Mouse (Mus musculus) small intestine, adult 2 months (tissue): ENCODE data around the gene Rab1b. TPM values are rescaled to one million over a fixed set of nuclear protein-coding genes. Genes with fewer than 3 reads are reported as not detected.

ENCODE experiments used
- H3K27ac ChIP-seq: fragments of 200-500 bp; 2 replicates; pipeline ENCODE4 v1.5.1; 2012; ENCODE audit warnings: low read depth, low read length, control low read depth, inconsistent platforms; ENCODE audit not compliant: insufficient read depth
- H3K27me3 ChIP-seq: fragments of 200-500 bp; 2 replicates; pipeline ENCODE4 v1.6.1; 2012; ENCODE audit warnings: mild to moderate bottlenecking, moderate library complexity, low read length, inconsistent platforms; ENCODE audit not compliant: control insufficient read depth, insufficient read depth
- H3K36me3 ChIP-seq: fragments of 200-500 bp; 2 replicates; pipeline ENCODE4 v1.6.1; 2012; ENCODE audit warnings: mild to moderate bottlenecking, low read length, control low read depth, inconsistent platforms; ENCODE audit not compliant: control insufficient read depth, insufficient read depth
- H3K4me1 ChIP-seq: fragments of 200-500 bp; 2 replicates; pipeline ENCODE4 v1.6.1; 2012; ENCODE audit warnings: low read length, inconsistent platforms, mixed read lengths; ENCODE audit not compliant: control insufficient read depth, insufficient read depth, insufficient read length
- H3K4me3 ChIP-seq: fragments of 200-500 bp; 2 replicates; pipeline ENCODE4 v1.5.1; 2012; ENCODE audit warnings: low read depth, mild to moderate bottlenecking, control low read depth, inconsistent platforms, low read length, moderate library complexity
- CTCF ChIP-seq: fragments of 200-500 bp; IDR thresholded peaks from 2 replicates; pipeline ENCODE4 v1.5.1; 2012; ENCODE audit warnings: low read depth, mild to moderate bottlenecking, control low read depth, inconsistent platforms, low read length, moderate library complexity, mixed read lengths; ENCODE audit not compliant: insufficient replicate concordance, insufficient read length; ENCODE audit errors: extremely low read depth
- POLR2A ChIP-seq: fragments of 200-500 bp; IDR thresholded peaks from 2 replicates; pipeline ENCODE4 v1.6.1; 2012; ENCODE audit warnings: low read depth, mild to moderate bottlenecking, control low read depth, inconsistent platforms, low read length, moderate library complexity
- WGBS: fragments of 180-500 bp; shearing (Covaris S2); methylation state at CpG from one replicate; pipeline ENCODE4 v1.1.7; 2018; 5-methylcytosine and 5-hydroxymethylcytosine counted together
- polyA plus RNA-seq: library from polyadenylated mRNA; depleted of rRNA; stranded (reverse); fragments of >200 nt; gene quantifications from 2 replicates; pipeline ENCODE4 v1.2.3, GENCODE M21; 2012

The Rab1b gene
- polyA plus RNA-seq, 1 experiment, result 243 TPM

DNA sequence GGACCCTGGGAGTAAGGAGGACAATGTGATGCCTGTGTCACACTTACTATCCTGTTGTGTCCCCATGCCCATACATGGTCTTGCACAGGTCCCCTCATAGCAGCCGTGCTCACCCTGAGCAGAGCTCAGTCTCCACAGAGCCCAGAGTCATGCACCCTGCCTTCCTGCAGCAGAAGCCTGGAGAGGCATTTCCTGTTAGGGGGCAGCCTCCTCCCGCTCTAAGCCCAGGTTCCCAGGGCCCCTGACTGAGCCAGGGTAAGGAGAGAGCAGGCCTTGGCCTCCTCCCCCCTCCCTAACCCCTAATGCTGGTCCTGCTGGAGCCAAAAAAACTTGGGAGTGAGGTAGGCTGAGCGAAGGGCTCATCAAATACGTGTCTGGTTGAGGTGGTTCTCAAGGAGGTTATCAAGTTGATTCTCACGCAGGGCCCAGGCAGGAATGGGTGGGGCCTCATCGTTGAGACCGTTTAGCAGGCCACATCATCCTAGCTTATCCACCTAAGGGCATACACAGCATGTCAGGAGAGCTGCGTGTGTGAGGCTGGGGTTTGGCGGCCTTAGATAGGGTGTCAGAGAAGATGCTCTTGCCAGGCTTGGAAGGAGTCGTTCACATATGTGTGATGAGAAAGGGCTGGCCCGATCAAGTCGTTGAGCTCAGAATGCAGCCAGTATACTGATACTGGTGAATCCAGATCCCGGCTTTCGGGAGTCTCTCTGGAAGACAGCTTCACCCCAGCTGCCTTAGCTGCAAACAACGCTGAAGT lies 39.7 kb downstream of the Rab1b start:
- Histone ChIP-seq H3K4me3 (no peak overlapping the region), H3K4me1 (peaks cover 14% of the 10 kb centered on the region), H3K27ac (peak overlapping the region; percentile 35), H3K27me3 (peaks cover 27% of the 10 kb centered on the region), H3K36me3 (no peaks in the 10 kb centered on the region)
- TF ChIP-seq POLR2A, result no peak
- 13% methylated on average over 15 of the region's 15 CpGs for WGBS

DNA sequence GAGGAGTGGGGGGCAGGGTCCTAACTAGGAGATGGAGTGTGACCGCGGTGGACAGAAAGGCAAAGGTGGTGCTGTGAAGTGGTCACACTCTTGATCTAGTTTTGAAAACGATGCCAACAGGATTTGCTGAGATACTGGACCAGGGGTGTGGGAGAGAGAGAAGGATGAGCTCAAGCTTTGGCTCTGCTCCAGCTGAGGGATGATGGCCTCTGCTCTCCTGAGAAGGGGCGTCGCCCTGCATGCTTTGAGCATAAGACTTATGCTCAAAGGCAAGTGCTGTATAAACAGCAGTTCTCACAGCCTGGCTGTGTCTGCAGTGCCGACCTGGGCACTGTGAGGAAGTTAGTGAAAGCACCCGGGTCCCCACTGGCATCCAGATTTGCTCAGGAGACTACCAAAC lies 41.8 kb downstream of the Rab1b start:
- H3K36me3 ChIP-seq, result no peaks in the 10 kb centered on the region
- no peak for TF ChIP-seq POLR2A
- peaks cover 14% of the 10 kb centered on the region for H3K4me1 ChIP-seq
- no peak overlapping the region for H3K27ac ChIP-seq
- peaks cover 23% of the 10 kb centered on the region for H3K27me3 ChIP-seq
- H3K4me3 ChIP-seq, result no peak overlapping the region
- WGBS, result 36% methylated on average over 7 of the region's 7 CpGs

DNA sequence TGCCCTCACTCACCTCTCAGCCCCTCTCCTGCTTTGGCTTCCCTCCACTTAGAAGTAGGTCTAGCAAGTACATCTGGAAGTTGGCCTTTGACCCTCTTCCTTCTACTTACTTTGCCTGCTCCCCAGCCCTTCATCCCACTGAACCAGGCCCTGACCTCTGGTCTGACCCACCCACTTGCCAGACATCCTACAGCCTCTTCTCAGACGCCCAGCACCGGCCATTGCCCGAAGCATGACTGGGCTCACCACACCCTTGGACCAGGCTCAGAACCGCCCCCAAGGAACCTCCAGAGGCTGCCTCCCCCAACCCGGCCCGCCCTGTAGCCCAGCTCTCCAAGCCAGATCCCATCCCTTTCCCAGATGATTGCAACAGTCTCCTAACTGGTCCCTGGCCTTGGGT lies 44.4 kb downstream of the Rab1b start:
- Histone ChIP-seq H3K27ac (no peak overlapping the region), H3K4me1 (peaks cover 3% of the 10 kb centered on the region; the same call in 1 of the 2 replicates), H3K4me3 (no peak overlapping the region), H3K27me3 (peaks cover 6% of the 10 kb centered on the region; the same call in 1 of the 2 replicates), H3K36me3 (no peaks in the 10 kb centered on the region)
- TF ChIP-seq CTCF (no peak), POLR2A (no peak)
- 53% methylated on average over 6 of the region's 6 CpGs for whole genome bisulfite sequencing

DNA sequence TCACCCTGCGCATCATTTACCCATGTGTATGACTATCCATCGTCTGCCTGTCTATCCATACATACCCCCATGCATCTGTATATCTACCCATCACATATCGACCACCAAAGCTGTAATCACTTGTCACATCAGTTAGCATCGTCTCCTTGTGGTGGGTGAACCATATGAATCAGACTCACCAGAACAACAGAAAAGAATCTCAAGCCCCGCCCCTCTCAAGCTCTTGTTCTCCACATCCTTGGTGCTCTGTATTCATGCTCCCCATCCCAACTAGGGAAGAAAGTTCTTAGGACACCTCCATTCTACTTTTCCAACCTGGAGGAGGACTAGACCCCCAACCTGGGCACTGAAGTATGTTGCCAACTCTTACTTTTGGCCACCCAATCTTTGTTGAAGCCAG lies 44.8 kb downstream of the Rab1b start:
- H3K4me1 ChIP-seq, result no peaks in the 10 kb centered on the region; the same call in 1 of the 2 replicates
- TF ChIP-seq POLR2A (no peak), CTCF (no peak)
- H3K36me3 ChIP-seq, result no peaks in the 10 kb centered on the region
- H3K27ac ChIP-seq, result no peak overlapping the region
- peaks cover 2% of the 10 kb centered on the region; the same call in 1 of the 2 replicates for H3K27me3 ChIP-seq
- no peak overlapping the region for H3K4me3 ChIP-seq
- WGBS, result 77% methylated on average over 5 of the region's 5 CpGs

DNA sequence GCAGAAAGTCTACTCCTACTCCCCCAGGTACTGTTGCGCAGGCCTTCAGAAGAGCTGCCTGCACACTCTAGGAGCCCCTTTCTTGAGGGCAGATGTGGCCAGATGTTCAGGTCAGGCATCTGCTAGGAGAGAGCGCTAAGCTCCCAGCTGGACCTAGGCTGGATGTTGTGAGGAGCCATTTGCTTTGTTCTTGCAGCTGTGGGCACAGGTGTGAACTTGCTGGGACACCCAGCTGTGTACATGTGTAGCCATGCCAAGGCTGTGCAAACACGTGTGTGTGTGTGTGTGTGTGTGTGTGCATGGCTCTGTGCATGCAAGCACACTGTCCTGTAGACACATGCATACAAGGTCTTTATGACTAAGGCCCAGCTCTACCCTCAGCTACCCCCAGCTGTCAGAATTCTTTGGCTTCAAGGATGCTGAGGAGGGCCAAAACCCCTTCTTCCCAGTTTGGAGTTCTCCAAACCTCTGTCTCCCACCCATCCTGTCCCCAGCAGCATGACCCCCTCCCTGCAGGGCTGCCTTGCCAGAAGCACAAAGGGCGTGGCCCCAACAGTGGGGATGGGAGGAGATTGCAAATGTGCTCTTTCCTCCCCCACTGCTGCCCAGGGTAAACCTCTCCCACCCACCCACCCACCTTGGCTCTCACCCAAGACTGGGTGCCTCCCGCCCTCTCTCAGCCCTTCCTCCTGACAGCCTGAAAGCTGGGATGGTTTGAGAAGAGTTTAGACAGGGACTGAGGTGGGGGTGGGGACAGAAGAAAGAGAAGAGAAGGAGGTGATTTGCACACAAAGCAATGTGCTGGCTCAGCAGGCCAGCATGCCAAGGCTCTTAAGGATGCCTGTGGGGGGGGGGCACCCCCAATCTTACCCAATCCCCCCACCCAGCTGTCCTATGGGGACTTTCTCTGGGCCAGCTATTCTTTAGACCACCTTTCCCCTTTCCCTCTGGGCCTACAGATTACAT lies 46.2 kb downstream of the Rab1b start:
- TF ChIP-seq POLR2A (no peak), CTCF (no peak)
- Histone ChIP-seq H3K36me3 (no peaks in the 10 kb centered on the region), H3K27me3 (no peaks in the 10 kb centered on the region), H3K27ac (no peak overlapping the region), H3K4me1 (no peaks in the 10 kb centered on the region), H3K4me3 (no peak overlapping the region)
- 39% methylated on average over 5 of the region's 5 CpGs for WGBS

DNA sequence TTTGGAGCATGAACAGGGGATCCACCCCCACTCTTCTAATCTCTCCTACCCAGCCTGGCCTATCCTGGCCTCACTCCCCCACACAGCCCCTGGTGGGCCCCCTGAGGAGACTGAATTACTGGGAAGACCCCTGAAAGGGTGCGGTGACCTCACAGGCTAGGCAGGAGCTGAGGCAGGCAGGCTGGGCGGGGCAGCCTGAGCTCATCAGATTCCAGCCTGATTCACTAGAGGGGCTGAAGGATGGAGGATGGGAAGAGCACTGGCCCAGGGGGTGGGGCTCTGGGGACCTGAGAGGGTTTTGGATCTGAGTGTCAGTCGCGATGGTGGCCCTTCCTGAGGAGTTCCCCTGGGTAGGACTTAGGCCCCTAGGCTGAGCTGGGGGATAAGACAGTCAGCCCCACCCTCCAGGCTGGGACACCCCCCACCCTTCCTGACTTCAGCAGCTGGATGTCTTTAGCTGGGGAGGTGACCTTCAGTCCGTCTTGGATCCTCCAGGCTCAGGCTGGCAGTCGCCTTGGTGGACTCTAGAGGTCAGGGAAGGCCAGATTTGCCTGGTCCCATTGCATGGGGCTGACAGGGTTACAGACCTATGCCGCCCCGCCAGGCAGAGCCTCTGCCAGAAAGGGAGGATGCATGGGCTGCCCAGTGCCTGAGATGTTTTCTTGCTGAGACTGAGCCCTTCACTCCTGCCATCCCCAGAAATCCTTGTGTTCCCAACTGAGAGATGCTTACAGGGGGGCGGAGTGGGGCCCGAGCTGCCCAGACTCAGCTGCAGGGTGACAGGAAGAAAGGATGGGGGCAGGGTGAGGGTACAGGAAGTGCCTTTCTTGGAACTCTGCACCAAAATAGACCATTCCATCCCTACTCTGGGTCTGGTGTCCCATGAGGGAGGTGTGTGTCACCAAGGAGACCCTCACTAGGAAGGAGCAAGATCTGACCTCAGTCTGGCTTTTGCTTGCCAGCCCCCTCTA lies 47.8 kb downstream of the Rab1b start:
- no peaks in the 10 kb centered on the region for H3K27me3 ChIP-seq
- no peak overlapping the region for H3K4me3 ChIP-seq
- WGBS, result 24% methylated on average over 10 of the region's 10 CpGs
- TF ChIP-seq CTCF, result no peak
- TF ChIP-seq POLR2A, result no peak
- no peaks in the 10 kb centered on the region for H3K4me1 ChIP-seq
- H3K27ac ChIP-seq, result no peak overlapping the region
- H3K36me3 ChIP-seq, result no peaks in the 10 kb centered on the region
